Comparison of ENCODE assay signal across 8 mouse cellular contexts in genomic region chr12:37773681-37774357, GRCm38 (mm10). TPM values are rescaled to one million over a fixed set of nuclear protein-coding genes. Genes with fewer than 3 reads are reported as not detected.
A peak's percentile ranks its signal among the peaks of the same experiment; 100 is the strongest.
DNase-seq lines count a peak whose midpoint lies in the region; ATAC-seq and TF ChIP-seq lines count a peak whose summit lies in the region.

No protein-coding gene starts in this region.

- no peak for TF ChIP-seq EP300 in CH12.LX (IDR thresholded peaks at IDR 0.05; ENCODE audit: low read length)

- H3K4me1 ChIP-seq in CH12.LX (ENCODE audit: control insufficient read depth in 1 of 2, insufficient read depth in 2 of 2), result peaks cover 0 to 18% of the 10 kb centered on the region in 2 experiments; a peak in 2 of 4 replicates
- H3K4me1 ChIP-seq in embryonic facial prominence, embryonic 12.5 days, result no peaks in the 10 kb centered on the region
- peaks cover 8% of the 10 kb centered on the region for H3K4me1 ChIP-seq in midbrain, embryonic 15.5 days

- 13% methylated on average over 8 of the region's 8 CpGs for whole genome bisulfite sequencing in embryonic facial prominence, embryonic 12.5 days
- WGBS in midbrain, embryonic 15.5 days, result 5% methylated on average over 8 of the region's 8 CpGs

- no peak overlapping the region for H3K4me2 ChIP-seq in CH12.LX (ENCODE audit: insufficient read depth, low read depth, poor library complexity, severe bottlenecking)
- peak overlapping the region; percentile 36 for H3K4me2 ChIP-seq in embryonic facial prominence, embryonic 12.5 days (replicated peaks)
- peak overlapping the region; percentile 51 for H3K4me2 ChIP-seq in midbrain, embryonic 15.5 days

- H3K79me2 ChIP-seq in CH12.LX (replicated peaks; ENCODE audit: control insufficient read depth, extremely low read depth, insufficient read depth, poor library complexity, severe bottlenecking), result no peaks in the 10 kb centered on the region

- H3K36me3 ChIP-seq in CH12.LX (replicated peaks in 1 of 2; ENCODE audit: control insufficient read depth in 1 of 2, insufficient read depth in 1 of 2, low read length in 1 of 2), result no peaks in the 10 kb centered on the region
- no peaks in the 10 kb centered on the region for H3K36me3 ChIP-seq in embryonic facial prominence, embryonic 12.5 days
- no peaks in the 10 kb centered on the region for H3K36me3 ChIP-seq in midbrain, embryonic 15.5 days (replicated peaks)

- no peak for ATAC-seq in Patski
- no peak for ATAC-seq in embryonic facial prominence, embryonic 12.5 days (ENCODE audit: insufficient number of reproducible peaks, insufficient read depth, low FRiP score, low TSS enrichment)
- peak; percentile 94 for ATAC-seq in midbrain, embryonic 15.5 days (replicated peaks)

- no peak for TF ChIP-seq POLR2A in CH12.LX (IDR thresholded peaks at IDR 0.05; ENCODE audit: low read depth, low read length)

- POLR2A ChIA-PET in Patski (lab: Charles Lee), result no interaction called here

- CTCF ChIA-PET in Patski (lab: Charles Lee), result interaction anchor here (1.1 kb wide), 1 partner anchor 19 kb away, joined by 3 read pairs; no protein-coding TSS in a partner anchor

- dilution Hi-C loops in CH12.LX (cut with MboI; ENCODE audit: extremely low pct_ligation_motif_present, extremely low pct_unique_long_range_greater_than_20kb, low sequenced_read_pairs), result no loop called here

- H3K9ac ChIP-seq in CH12.LX (ENCODE audit: insufficient read depth, low read depth), result no peak overlapping the region
- no peak overlapping the region for H3K9ac ChIP-seq in embryonic facial prominence, embryonic 12.5 days
- H3K9ac ChIP-seq in midbrain, embryonic 15.5 days, result peak overlapping the region; percentile 27; the same call in 1 of the 2 replicates

- H3K27me3 ChIP-seq in CH12.LX (replicated peaks) (no peaks in the 10 kb centered on the region), Patski (no peaks in the 10 kb centered on the region)
- H3K27me3 ChIP-seq in embryonic facial prominence, embryonic 12.5 days, result no peaks in the 10 kb centered on the region
- H3K27me3 ChIP-seq in midbrain, embryonic 15.5 days (replicated peaks), result no peaks in the 10 kb centered on the region

- in situ Hi-C loops in CH12.LX (cut with MboI; ENCODE audit: low pct_ligation_motif_present, low pct_unique_long_range_greater_than_20kb, low sequenced_read_pairs) (loop anchor here (25.0 kb wide), 1 partner anchor 338 kb away; no protein-coding TSS in a partner anchor), Patski (cut with MboI; ENCODE audit: low pct_unique_long_range_greater_than_20kb) (loop anchor here (10.0 kb wide), 1 partner anchor 351 kb away; no protein-coding TSS in a partner anchor)

- peak; percentile 18 to 47; a peak in 2 of 4 replicates for TF ChIP-seq CTCF in CH12.LX (conservative IDR thresholded peaks at IDR 0.05 in 1 of 2, IDR thresholded peaks at IDR 0.05 in 1 of 2; ENCODE audit: low read depth in 2 of 2, low read length in 2 of 2)
- peak; percentile 38 for TF ChIP-seq CTCF in Patski (IDR thresholded peaks at IDR 0.05)

- H3K27ac ChIP-seq in CH12.LX (ENCODE audit: insufficient read depth, low read depth), result no peak overlapping the region
- no peak overlapping the region for H3K27ac ChIP-seq in embryonic facial prominence, embryonic 12.5 days
- peak overlapping the region; percentile 70 for H3K27ac ChIP-seq in midbrain, embryonic 15.5 days

- H3K4me3 ChIP-seq in CH12.LX (replicated peaks in 1 of 3; ENCODE audit: low read depth in 2 of 3, low read length in 2 of 3, poor library complexity in 1 of 3), result no peak overlapping the region
- no peak overlapping the region for H3K4me3 ChIP-seq in embryonic facial prominence, embryonic 12.5 days
- peak overlapping the region; percentile 32 for H3K4me3 ChIP-seq in midbrain, embryonic 15.5 days

- H3K9me3 ChIP-seq in CH12.LX (replicated peaks; ENCODE audit: low read length), result no peaks in the 10 kb centered on the region
- H3K9me3 ChIP-seq in embryonic facial prominence, embryonic 12.5 days, result no peaks in the 10 kb centered on the region
- H3K9me3 ChIP-seq in midbrain, embryonic 15.5 days, result no peaks in the 10 kb centered on the region

- TF ChIP-seq RAD21 in CH12.LX (IDR thresholded peaks at IDR 0.05; ENCODE audit: low read depth, low read length), result peak; percentile 31

- DNase-seq in CH12.LX (ENCODE audit: extremely low read depth) (peak; percentile 54), Patski (ENCODE audit: low read depth, low spot score) (no peak)
- peak; percentile 29 for DNase-seq in heart, postnatal 4 days
- peak; percentile 35 to 62 for DNase-seq in layer of hippocampus, postnatal 14 days (ENCODE audit: low spot score in 2 of 2)
- DNase-seq in thymus, postnatal 25 days, result no peak
- DNase-seq in T-cell, adult 2 months (ENCODE audit: low spot score), result no peak

TF ChIP-seq in CH12.LX, 34 proteins besides CTCF, POLR2A, EP300 and RAD21:
- no peak for TF ChIP-seq MEF2A (IDR thresholded peaks at IDR 0.05; ENCODE audit: borderline replicate concordance, low read depth, low read length)
- TF ChIP-seq SMC3 (IDR thresholded peaks at IDR 0.05; ENCODE audit: low read depth, low read length), result peak; percentile 38

RNA-seq across cellular contexts. Expression of gene Dgkb, which starts 43.7 kb away (rescaled TPM):
- total RNA-seq in CH12.LX (2012; rRNA removed) (not detected in 2 replicates), CH12.LX (2014; rRNA removed) (not detected in 2 replicates)
- polyA plus RNA-seq in CH12.LX (2012; ENCODE audit: insufficient read length, low read depth) (not detected in 2 replicates), Patski (2021) (not detected)
- polyA plus RNA-seq in embryonic facial prominence, embryonic 12.5 days (2016; fragmentation: Nextera tagmentation; extraction: Ambion mirVana), result 2.0 and 2.1 TPM in 2 replicates
- total RNA-seq in heart, postnatal 4 days (2021), result under 1 TPM; 0.61 to 0.69 TPM
- total RNA-seq in layer of hippocampus, postnatal 14 days (2021), result 100 to 1,000 TPM; 127 to 131 TPM
- 6.7 and 7.6 TPM in 2 replicates for polyA plus RNA-seq in midbrain, embryonic 15.5 days (2015; fragmentation: Nextera tagmentation; extraction: Ambion mirVana)

Comparison
In these comparisons a context has a peak if more than half of its experiments do, and no peak if none do; other contexts are left out.
1. DNase-seq: peak in CH12.LX (single experiment), heart, postnatal 4 days (single experiment) and layer of hippocampus, postnatal 14 days (2 of 2); none in Patski (single experiment), thymus, postnatal 25 days (single experiment) and T-cell, adult 2 months (single experiment).